Mouse (Mus musculus) CH12.LX (cell line): ENCODE data around the gene Mrgprb5.

Experiments used
- BHLHE40 ChIP-seq: IDR thresholded peaks from 2 replicates; pipeline ENCODE4 v1.6.1; 2011; ENCODE audit warnings: mild to moderate bottlenecking, low read depth, low read length, improper control_type of control experiment
- CTCF ChIP-seq, 2 experiments: IDR thresholded peaks in 1 of 2; conservative IDR thresholded peaks in 1 of 2; 2 replicates each; pipeline ENCODE4 v1.5.1; 2011 to 2012; ENCODE audit warnings: low read depth in 2 of 2, low read length in 2 of 2, improper control_type of control experiment in 1 of 2, inconsistent platforms in 1 of 2, mild to moderate bottlenecking in 1 of 2, moderate library complexity in 1 of 2
- E2F4 ChIP-seq: IDR thresholded peaks from 2 replicates; pipeline ENCODE4 v1.6.1; 2011; ENCODE audit warnings: low read depth, low read length, improper control_type of control experiment; ENCODE audit not compliant: insufficient replicate concordance
- EP300 ChIP-seq: IDR thresholded peaks from 2 replicates; pipeline ENCODE4 v1.6.1; 2011; ENCODE audit warnings: low read length, improper control_type of control experiment
- GABPA ChIP-seq: IDR thresholded peaks from 2 replicates; pipeline ENCODE4 v1.6.1; 2012; ENCODE audit warnings: low read depth, low read length, improper control_type of control experiment, inconsistent platforms; ENCODE audit not compliant: insufficient replicate concordance
- KAT2A ChIP-seq: IDR thresholded peaks from 2 replicates; pipeline ENCODE4 v1.6.1; 2012; ENCODE audit warnings: low read length, improper control_type of control experiment, inconsistent platforms; ENCODE audit not compliant: insufficient replicate concordance
- MEF2A ChIP-seq: IDR thresholded peaks from 2 replicates; pipeline ENCODE4 v1.6.1; 2014; ENCODE audit warnings: low read depth, mild to moderate bottlenecking, inconsistent platforms, low read length, improper control_type of control experiment, borderline replicate concordance
- PAX5 ChIP-seq: IDR thresholded peaks from 2 replicates; pipeline ENCODE4 v1.6.1; 2012; ENCODE audit warnings: low read length, inconsistent platforms, mixed read lengths
- POLR2A ChIP-seq: IDR thresholded peaks from 2 replicates; pipeline ENCODE4 v1.6.1; 2011; ENCODE audit warnings: low read depth, mild to moderate bottlenecking, improper control_type of control experiment, low read length
- RAD21 ChIP-seq: IDR thresholded peaks from 2 replicates; pipeline ENCODE4 v1.6.1; 2011; ENCODE audit warnings: low read depth, mild to moderate bottlenecking, low read length, improper control_type of control experiment, moderate library complexity
- TBP ChIP-seq: conservative IDR thresholded peaks from 2 replicates; pipeline ENCODE4 v1.6.1; 2011; ENCODE audit warnings: low read depth, low read length, improper control_type of control experiment
- ZNF384 ChIP-seq: IDR thresholded peaks from 2 replicates; pipeline ENCODE4 v1.6.1; 2012; ENCODE audit warnings: low read depth, low read length, improper control_type of control experiment, inconsistent platforms

DNA sequence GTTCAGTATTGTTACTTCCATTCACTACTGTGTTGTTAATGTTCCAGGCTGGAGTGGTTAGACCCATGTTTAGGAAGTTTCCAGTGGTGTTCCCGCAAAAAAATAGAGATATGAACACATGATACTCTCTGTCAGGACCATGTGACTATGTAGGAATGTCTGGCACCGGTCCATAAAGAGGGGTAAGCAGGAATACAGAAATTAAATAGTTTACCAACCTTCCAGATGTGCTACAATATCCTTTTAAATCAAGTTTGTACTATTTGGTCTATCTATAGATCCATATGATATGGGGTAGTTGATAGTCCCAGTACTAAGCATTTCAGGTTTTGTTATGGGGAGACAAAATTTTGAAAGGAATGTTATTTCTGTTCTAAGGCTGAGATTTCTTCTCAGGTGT, at the start of gene Mrgprb5:
- no peak for TF ChIP-seq CTCF (conservative IDR thresholded peaks at IDR 0.05 in 1 of 2, IDR thresholded peaks at IDR 0.05 in 1 of 2; ENCODE audit: low read depth in 2 of 2, low read length in 2 of 2)
- TF ChIP-seq ZNF384, result no peak
- no peak for TF ChIP-seq TBP
- no peak for TF ChIP-seq POLR2A
- TF ChIP-seq BHLHE40, result no peak
- no peak for TF ChIP-seq PAX5
- TF ChIP-seq GABPA, result no peak
- TF ChIP-seq RAD21, result no peak
- no peak for TF ChIP-seq KAT2A
- no peak for TF ChIP-seq EP300
- TF ChIP-seq MEF2A, result no peak
- TF ChIP-seq E2F4, result no peak
